Mouse (Mus musculus) heart, embryonic 15.5 days (tissue): ENCODE measurements around the gene Lpin2. TPM values are rescaled to one million over a fixed set of nuclear protein-coding genes. Genes with fewer than 3 reads are reported as not detected.
A peak's percentile ranks its signal among the peaks of the same experiment; 100 is the strongest.

Experiments used
- ATAC-seq: fragments of 200-750 bp; cut with Nextera tagmentation; replicated peaks from 2 replicates; pipeline ENCODE4 v1.8.0; 2017; ENCODE audit warnings: low read depth, moderate TSS enrichment; ENCODE audit not compliant: insufficient number of reproducible peaks, insufficient read depth, low FRiP score
- H3K27ac ChIP-seq: fragments of 300-500 bp; sonication (generic); 2 replicates; pipeline ENCODE4 v1.5.1; 2015; ENCODE audit warnings: mild to moderate bottlenecking, inconsistent platforms
- H3K27me3 ChIP-seq: fragments of 300-500 bp; sonication (generic); 2 replicates; pipeline ENCODE4 v1.6.1; 2015; ENCODE audit warnings: inconsistent platforms
- H3K36me3 ChIP-seq: fragments of 300-500 bp; sonication (generic); 2 replicates; pipeline ENCODE4 v1.6.1; 2015; ENCODE audit warnings: mild to moderate bottlenecking, inconsistent platforms
- H3K4me1 ChIP-seq: fragments of 300-500 bp; sonication (generic); replicated peaks from 2 replicates; pipeline ENCODE4 v1.6.1; 2015; ENCODE audit warnings: inconsistent platforms
- H3K4me2 ChIP-seq: fragments of 300-500 bp; sonication (generic); 2 replicates; pipeline ENCODE4 v1.6.1; 2015; ENCODE audit warnings: inconsistent platforms, mild to moderate bottlenecking, moderate library complexity
- H3K4me3 ChIP-seq: fragments of 300-500 bp; sonication (generic); 2 replicates; pipeline ENCODE4 v1.5.1; 2015; ENCODE audit warnings: mild to moderate bottlenecking, inconsistent platforms
- H3K9ac ChIP-seq: fragments of 300-500 bp; sonication (generic); 2 replicates; pipeline ENCODE4 v1.6.1; 2015; ENCODE audit warnings: mild to moderate bottlenecking, inconsistent platforms
- H3K9me3 ChIP-seq: fragments of 300-500 bp; sonication (generic); replicated peaks from 2 replicates; pipeline ENCODE4 v1.6.1; 2016; ENCODE audit warnings: inconsistent platforms
- WGBS: fragments of 180-500 bp; shearing (Covaris S2); methylation state at CpG from one replicate; pipeline ENCODE4 v1.1.7; 2015; ENCODE audit warnings: mixed read lengths; 5-methylcytosine and 5-hydroxymethylcytosine counted together
- polyA plus RNA-seq: library from polyadenylated mRNA; unstranded; fragments of >200 nt; fragmentation: Nextera tagmentation; extraction: Ambion mirVana; gene quantifications from 2 replicates; pipeline ENCODE4 v1.2.1, GENCODE M21; 2015

The Lpin2 gene
- polyA plus RNA-seq, 1 experiment from 2014 or later: 12.3 TPM

GRCm38 (mm10) chr17:71253391-71253790 lies 71.0 kb downstream of the Lpin2 start:
- no peak for ATAC-seq
- Histone ChIP-seq H3K36me3 (no peaks in the 10 kb centered on the region), H3K9ac (no peak overlapping the region), H3K4me1 (peaks cover 78% of the 10 kb centered on the region), H3K27ac (peak overlapping the region; percentile 67; the same call in 1 of the 2 replicates), H3K27me3 (no peaks in the 10 kb centered on the region), H3K4me3 (no peak overlapping the region), H3K4me2 (no peak overlapping the region), H3K9me3 (no peaks in the 10 kb centered on the region)
- 71% methylated on average over 2 of the region's 2 CpGs for WGBS

GRCm38 (mm10) chr17:71254106-71254505 lies 71.7 kb downstream of the Lpin2 start:
- ATAC-seq: no peak
- Histone ChIP-seq H3K9me3 (no peaks in the 10 kb centered on the region), H3K4me3 (no peak overlapping the region), H3K4me1 (peaks cover 72% of the 10 kb centered on the region), H3K9ac (no peak overlapping the region), H3K4me2 (no peak overlapping the region), H3K36me3 (no peaks in the 10 kb centered on the region), H3K27me3 (no peaks in the 10 kb centered on the region), H3K27ac (peak overlapping the region; percentile 67)
- 45% methylated on average over 5 of the region's 5 CpGs for WGBS

DNA sequence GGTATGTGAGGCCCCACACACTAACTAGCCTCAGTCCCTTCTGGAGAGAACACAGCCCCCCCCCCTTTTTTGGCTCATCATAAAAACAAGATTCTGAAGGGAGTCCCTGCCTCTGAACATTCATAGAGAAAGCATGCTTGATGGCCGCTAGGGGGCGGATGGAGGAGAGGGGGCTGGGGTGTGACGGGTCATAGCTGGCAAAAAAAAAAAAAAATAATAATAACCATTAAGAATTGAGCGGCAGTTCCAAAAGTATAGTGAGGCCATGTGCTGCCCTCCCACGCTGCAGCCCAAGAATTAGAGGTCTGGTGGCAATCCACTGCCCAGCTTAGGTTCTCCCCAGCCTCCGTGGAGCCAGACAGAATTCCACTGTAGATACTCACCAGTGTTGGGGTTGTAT lies 72.4 kb downstream of the Lpin2 start:
- no peaks in the 10 kb centered on the region for H3K9me3 ChIP-seq
- H3K9ac ChIP-seq: no peak overlapping the region
- H3K27ac ChIP-seq: peak overlapping the region; percentile 67
- H3K27me3 ChIP-seq: no peaks in the 10 kb centered on the region
- no peak overlapping the region for H3K4me3 ChIP-seq
- no peak overlapping the region for H3K4me2 ChIP-seq
- 46% methylated on average over 6 of the region's 6 CpGs for WGBS
- ATAC-seq: no peak
- no peaks in the 10 kb centered on the region for H3K36me3 ChIP-seq
- H3K4me1 ChIP-seq: peaks cover 66% of the 10 kb centered on the region

GRCm38 (mm10) chr17:71256068-71256615 lies 73.8 kb downstream of the Lpin2 start:
- no peak for ATAC-seq
- Histone ChIP-seq H3K4me2 (no peak overlapping the region), H3K4me1 (peaks cover 56% of the 10 kb centered on the region), H3K36me3 (no peaks in the 10 kb centered on the region), H3K4me3 (no peak overlapping the region), H3K9me3 (no peaks in the 10 kb centered on the region), H3K27ac (peak overlapping the region; percentile 33; the same call in 1 of the 2 replicates), H3K27me3 (no peaks in the 10 kb centered on the region), H3K9ac (no peak overlapping the region)
- 77% methylated on average over 14 of the region's 14 CpGs for WGBS

GRCm38 (mm10) chr17:71256806-71257536 lies 74.6 kb downstream of the Lpin2 start:
- H3K36me3 ChIP-seq: no peaks in the 10 kb centered on the region
- ATAC-seq: 0 out of 2 replicates have a peak, but pooled peaks have one; percentile 32
- H3K4me1 ChIP-seq: peaks cover 48% of the 10 kb centered on the region
- no peak overlapping the region for H3K4me3 ChIP-seq
- H3K4me2 ChIP-seq: no peak overlapping the region
- H3K9ac ChIP-seq: peak overlapping the region; percentile 9; the same call in 1 of the 2 replicates
- H3K27me3 ChIP-seq: no peaks in the 10 kb centered on the region
- H3K9me3 ChIP-seq: no peaks in the 10 kb centered on the region
- H3K27ac ChIP-seq: peak overlapping the region; percentile 33; the same call in 1 of the 2 replicates
- WGBS: 61% methylated on average over 13 of the region's 13 CpGs

GRCm38 (mm10) chr17:71259727-71260126 lies 77.4 kb downstream of the Lpin2 start:
- Histone ChIP-seq H3K4me3 (no peak overlapping the region), H3K27ac (no peak overlapping the region), H3K4me2 (no peak overlapping the region), H3K36me3 (no peaks in the 10 kb centered on the region), H3K9me3 (no peaks in the 10 kb centered on the region), H3K9ac (no peak overlapping the region), H3K27me3 (no peaks in the 10 kb centered on the region), H3K4me1 (peaks cover 25% of the 10 kb centered on the region)
- 65% methylated on average over 11 of the region's 11 CpGs for WGBS
- no peak for ATAC-seq

DNA sequence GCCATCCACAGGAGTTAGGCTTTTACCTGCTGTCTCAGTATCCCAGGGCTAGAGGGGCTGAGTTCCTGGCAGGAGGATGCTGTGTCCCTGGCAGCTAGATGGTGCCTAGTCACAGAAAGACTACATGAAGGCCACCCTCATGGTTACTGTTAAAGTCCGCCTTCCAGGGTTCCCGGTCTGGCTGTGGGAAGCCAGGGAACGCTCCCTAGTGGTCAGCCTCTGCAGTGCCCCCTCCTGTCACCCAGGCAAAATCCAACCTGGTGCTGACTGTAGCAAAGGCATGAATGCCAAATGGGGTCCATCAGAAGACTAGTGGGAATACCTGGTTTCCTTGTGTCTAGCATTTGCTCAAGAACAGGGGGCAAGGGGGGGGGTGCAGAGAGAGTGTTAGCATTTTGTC lies 78.3 kb downstream of the Lpin2 start:
- H3K4me2 ChIP-seq: no peak overlapping the region
- H3K27me3 ChIP-seq: no peaks in the 10 kb centered on the region
- H3K36me3 ChIP-seq: no peaks in the 10 kb centered on the region
- WGBS: 52% methylated on average over 3 of the region's 3 CpGs
- no peak overlapping the region for H3K9ac ChIP-seq
- no peak for ATAC-seq
- peaks cover 26% of the 10 kb centered on the region for H3K4me1 ChIP-seq
- no peak overlapping the region for H3K27ac ChIP-seq
- no peaks in the 10 kb centered on the region for H3K9me3 ChIP-seq
- H3K4me3 ChIP-seq: no peak overlapping the region

DNA sequence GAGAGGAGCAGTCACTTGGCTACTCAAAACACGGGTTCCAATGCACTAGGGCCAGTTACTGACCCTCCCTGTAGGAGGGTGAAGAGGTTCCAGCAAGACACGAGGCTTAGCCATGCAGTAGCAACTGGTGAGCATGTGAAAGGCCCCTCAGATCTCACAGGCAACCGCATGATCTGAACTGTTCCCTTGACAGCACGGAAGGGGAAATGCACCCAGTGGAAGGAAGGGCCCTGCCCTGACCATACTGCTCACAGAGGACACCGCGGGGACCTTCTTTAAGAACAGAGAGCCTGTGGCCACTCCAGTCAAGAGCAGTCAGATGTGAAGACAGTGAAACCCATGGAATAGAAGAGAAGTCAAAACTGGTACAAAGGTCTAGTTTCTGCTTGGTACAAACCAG lies 80.8 kb downstream of the Lpin2 start:
- Histone ChIP-seq H3K27ac (no peak overlapping the region), H3K4me2 (no peak overlapping the region), H3K9me3 (no peaks in the 10 kb centered on the region), H3K4me3 (no peak overlapping the region), H3K27me3 (no peaks in the 10 kb centered on the region), H3K9ac (no peak overlapping the region), H3K36me3 (no peaks in the 10 kb centered on the region), H3K4me1 (peaks cover 30% of the 10 kb centered on the region)
- WGBS: 79% methylated on average over 6 of the region's 6 CpGs
- ATAC-seq: no peak

- Histone ChIP-seq H3K36me3 (no peaks in the 10 kb centered on the region), H3K9me3 (no peaks in the 10 kb centered on the region), H3K4me1 (peaks cover 42% of the 10 kb centered on the region), H3K9ac (no peak overlapping the region), H3K4me3 (no peak overlapping the region), H3K4me2 (no peak overlapping the region), H3K27me3 (no peaks in the 10 kb centered on the region), H3K27ac (no peak overlapping the region)
- WGBS: 24% methylated on average over 4 of the region's 4 CpGs
- no peak for ATAC-seq
These were observed 82.4 kb downstream of the Lpin2 start for GRCm38 (mm10) chr17:71264739-71265138.

DNA sequence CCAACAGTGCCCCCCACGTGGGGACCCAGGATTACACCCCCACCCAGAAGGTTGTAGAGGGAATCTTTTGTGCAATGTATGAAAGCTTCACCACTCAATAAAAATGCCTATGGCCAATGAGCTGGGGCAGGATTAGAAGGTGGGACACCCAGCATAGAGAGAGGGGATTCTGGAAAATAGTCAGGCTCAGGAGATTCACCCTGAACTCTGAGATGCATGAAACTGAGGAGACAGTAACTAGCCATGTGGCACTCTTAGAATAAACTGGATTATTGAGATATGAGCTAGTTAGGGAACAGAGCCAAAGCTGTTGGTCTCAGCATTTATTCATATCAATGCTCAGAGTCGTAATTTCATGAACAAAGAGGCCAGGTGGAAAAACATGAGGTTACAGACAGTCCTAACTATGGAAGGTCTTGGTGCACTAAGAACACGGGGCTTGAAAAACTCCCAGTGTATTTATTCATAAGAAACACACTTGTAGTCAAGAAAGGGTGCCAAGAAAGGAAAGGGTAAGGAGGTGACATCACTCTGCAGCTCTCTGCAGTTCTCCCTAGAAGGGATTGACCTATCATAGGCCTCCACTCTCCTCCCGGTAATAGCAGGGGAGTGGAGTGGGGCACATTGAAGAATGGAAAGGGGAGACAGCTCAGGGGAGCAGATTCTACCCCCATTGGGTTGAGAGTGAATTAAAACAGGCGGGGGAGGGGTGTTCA lies 83.1 kb downstream of the Lpin2 start:
- Histone ChIP-seq H3K27me3 (no peaks in the 10 kb centered on the region), H3K4me1 (peaks cover 44% of the 10 kb centered on the region), H3K9ac (no peak overlapping the region), H3K4me2 (no peak overlapping the region), H3K9me3 (no peaks in the 10 kb centered on the region), H3K27ac (no peak overlapping the region), H3K36me3 (no peaks in the 10 kb centered on the region), H3K4me3 (no peak overlapping the region)
- ATAC-seq: no peak
- WGBS: 51% methylated on average over 5 of the region's 5 CpGs

DNA sequence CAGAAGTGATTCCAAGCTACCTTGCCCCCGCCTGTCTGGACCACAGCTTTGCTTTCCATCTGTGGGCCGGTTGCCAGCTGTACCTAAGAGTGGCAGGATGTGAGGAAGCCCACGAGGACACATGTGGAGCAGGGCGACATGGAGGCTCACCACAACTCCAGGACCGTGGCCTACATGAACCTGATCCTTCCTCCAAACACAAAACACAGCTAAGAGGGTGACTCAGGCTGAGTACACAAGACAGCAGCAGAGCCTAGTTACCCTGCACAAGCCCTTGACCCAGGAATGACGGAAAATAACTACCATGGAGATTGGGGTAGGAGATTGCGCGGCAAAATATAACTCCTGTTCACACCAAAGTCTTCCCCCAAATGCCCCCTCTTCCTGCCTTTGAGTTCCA lies 85.0 kb downstream of the Lpin2 start:
- Histone ChIP-seq H3K4me1 (peaks cover 53% of the 10 kb centered on the region), H3K27me3 (no peaks in the 10 kb centered on the region), H3K9ac (no peak overlapping the region), H3K36me3 (no peaks in the 10 kb centered on the region), H3K4me3 (no peak overlapping the region), H3K27ac (peak overlapping the region; percentile 86), H3K9me3 (no peaks in the 10 kb centered on the region), H3K4me2 (no peak overlapping the region)
- 76% methylated on average over 8 of the region's 8 CpGs for WGBS
- no peak for ATAC-seq
